Mouse (Mus musculus) spleen, postnatal 36 days (tissue): ENCODE measurements at regions not wholly inside any gene's neighbourhood (a gene's known extent, or its start where the extent isn't known, plus 50 kb on each side); places are given as distances from the start of the nearest gene placed in this dataset.

Experiments
- DNase-seq, 2 experiments: peaks; one replicate each; pipeline ENCODE4 v3.0.0; 2022; ENCODE audit warnings: low spot score in 2 of 2, mixed read lengths in 1 of 2

DNA sequence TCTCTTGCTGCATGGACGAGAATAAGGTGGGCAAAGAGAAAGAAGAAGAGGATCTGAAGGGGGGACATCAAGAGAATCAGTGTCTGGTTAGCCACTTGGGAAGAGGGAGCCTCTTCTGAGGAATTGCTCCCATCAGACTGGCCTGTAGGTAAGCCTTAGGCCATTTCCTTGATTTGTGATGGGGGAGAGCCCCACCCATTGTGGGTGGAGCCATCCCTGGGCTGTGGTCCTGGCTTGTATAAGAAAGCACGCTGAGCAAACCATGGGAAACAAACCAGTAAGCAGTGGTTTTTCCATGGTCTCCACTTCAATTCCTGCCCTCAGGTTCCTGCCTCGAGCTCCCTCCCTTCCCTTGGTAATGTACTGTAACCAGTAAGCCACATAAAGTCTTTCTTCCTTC lies 57.7 kb upstream of the Sez6l start:
- DNase-seq, result no peak

GRCm38 (mm10) chr5:112631766-112632165 lies 54.8 kb upstream of the Sez6l start:
- DNase-seq, result peak in 1 of 2 experiments; percentile 7

DNA sequence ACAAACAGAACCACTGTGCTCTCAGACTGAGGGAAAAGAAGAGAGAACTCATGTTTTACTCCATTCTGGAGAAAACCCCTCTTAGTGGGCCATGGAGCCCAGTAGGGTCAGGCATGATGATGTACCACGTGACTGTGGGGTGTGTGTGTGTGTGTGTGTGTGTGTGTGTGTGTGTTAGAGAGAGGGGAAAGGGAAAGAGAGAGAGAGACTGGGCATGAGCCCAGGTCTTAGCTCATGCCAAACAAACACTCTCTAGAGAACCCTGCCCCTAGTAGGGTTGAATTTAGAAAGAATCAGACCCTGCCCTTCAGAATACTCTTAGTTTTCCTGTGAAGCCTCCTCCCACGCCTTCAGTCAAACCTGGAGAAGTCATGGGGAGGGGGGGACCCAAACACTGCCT lies 52.7 kb upstream of the Sez6l start:
- no peak for DNase-seq

DNA sequence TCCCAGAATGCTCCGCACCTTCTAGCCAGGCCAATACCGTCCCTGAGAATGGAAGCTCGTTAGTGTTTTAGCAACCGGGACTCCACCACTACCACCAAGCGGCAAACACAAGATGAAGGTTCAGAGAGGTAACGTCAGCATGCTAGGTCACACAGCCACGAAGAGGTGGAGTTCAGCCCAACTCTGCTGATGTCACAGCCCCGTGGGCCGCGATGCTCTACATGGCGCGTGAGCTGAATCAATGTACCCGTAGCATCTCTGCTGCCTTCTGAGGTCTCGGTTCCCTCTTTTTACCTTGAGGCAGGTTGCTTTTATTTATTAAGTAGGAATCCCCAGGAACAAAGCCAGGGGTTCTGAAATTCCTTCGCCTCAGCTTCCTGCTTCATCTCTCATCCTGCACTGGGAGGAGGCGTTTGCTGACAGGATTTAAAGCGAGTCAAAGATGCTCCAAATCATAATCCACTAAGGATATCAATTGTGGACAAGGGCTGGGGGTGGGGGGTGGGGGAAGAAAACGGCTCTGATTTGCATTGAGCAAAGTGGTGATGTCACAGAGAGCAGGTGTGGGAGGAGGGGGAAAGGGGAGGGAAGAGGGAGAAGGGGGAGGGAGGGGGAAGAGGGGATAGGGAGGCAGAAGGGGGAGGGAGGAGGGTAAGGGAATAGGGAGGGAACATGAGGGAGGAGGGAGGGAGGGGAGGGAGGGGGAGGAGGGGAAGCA lies 51.2 kb upstream of the Sez6l start:
- DNase-seq, result no peak

DNA sequence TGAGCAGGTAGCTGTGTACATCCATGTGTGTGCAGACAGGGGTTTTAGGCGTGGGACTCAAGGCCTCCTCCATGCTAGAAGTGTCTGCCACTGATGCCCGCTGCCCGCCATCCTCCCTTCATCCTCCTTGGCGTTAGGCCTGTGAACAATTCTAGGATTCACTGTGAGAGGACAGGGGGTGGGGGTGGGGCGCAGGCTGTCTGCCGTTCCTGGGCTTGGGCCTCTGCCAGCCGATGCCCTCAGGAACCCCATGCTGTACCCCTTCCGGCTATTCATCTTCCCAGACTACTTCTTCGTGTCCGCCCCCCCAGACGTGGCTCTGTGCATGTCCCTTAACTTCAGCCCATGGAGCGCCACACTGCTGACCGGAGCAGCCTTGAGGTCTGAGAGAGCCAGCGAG lies 50.3 kb upstream of the Sez6l start:
- no peak for DNase-seq
